ENCODE assay signal across 23 mouse cellular contexts in genomic region chr6:108126631-108127030, GRCm38 (mm10). TPM values are rescaled to one million over a fixed set of nuclear protein-coding genes. Genes with fewer than 3 reads are reported as not detected.
DNase-seq lines count a peak whose midpoint lies in the region; ATAC-seq and TF ChIP-seq lines count a peak whose summit lies in the region.
"Had no signal": no experiment of that assay in that cellular context is flagged by ENCODE, and none has a peak within 500 bp of the region (broad histone marks: within the 10 kb centered on the region; RNA-seq: fewer than 3 reads in every experiment).

No protein-coding gene starts in this region.

- H3K27ac ChIP-seq in heart, adult 2 months, result peak overlapping the region; percentile 58
- no peak overlapping the region for H3K27ac ChIP-seq in heart, embryonic 12.5 days (ENCODE audit: poor library complexity, severe bottlenecking)
- H3K27ac ChIP-seq: neural tube, embryonic 12.5 days; stomach, postnatal 0 days had no signal

- H3K36me3 ChIP-seq in heart, adult 2 months (ENCODE audit: control insufficient read depth, insufficient read depth, low read length), result no peaks in the 10 kb centered on the region
- no peaks in the 10 kb centered on the region for H3K36me3 ChIP-seq in heart, embryonic 12.5 days
- H3K36me3 ChIP-seq: forebrain, embryonic 12.5 days; neural tube, embryonic 12.5 days had no signal

- H3K4me2 ChIP-seq in heart, embryonic 12.5 days, result no peak overlapping the region
- H3K4me2 ChIP-seq: forebrain, embryonic 12.5 days; liver, embryonic 11.5 days; lung, embryonic 14.5 days; midbrain, embryonic 11.5 days; neural tube, embryonic 12.5 days had no signal

- H3K27me3 ChIP-seq in heart, adult 2 months (ENCODE audit: control insufficient read depth, insufficient read depth, low read length), result no peaks in the 10 kb centered on the region
- H3K27me3 ChIP-seq in heart, embryonic 12.5 days (replicated peaks), result no peaks in the 10 kb centered on the region
- H3K27me3 ChIP-seq: forebrain, embryonic 12.5 days; neural tube, embryonic 12.5 days had no signal

- H3K9me3 ChIP-seq in heart, embryonic 12.5 days (replicated peaks), result no peaks in the 10 kb centered on the region
- H3K9me3 ChIP-seq: forebrain, embryonic 12.5 days; neural tube, embryonic 12.5 days had no signal

- H3K9ac ChIP-seq in heart, adult 2 months (ENCODE audit: low read depth, low read length), result no peak overlapping the region
- H3K9ac ChIP-seq in heart, embryonic 12.5 days, result no peak overlapping the region
- H3K9ac ChIP-seq: forebrain, embryonic 12.5 days; lung, embryonic 14.5 days; neural tube, embryonic 12.5 days had no signal

- TF ChIP-seq EP300 in heart, adult 2 months (IDR thresholded peaks at IDR 0.05; ENCODE audit: insufficient read depth, low read depth, low read length), result no peak

- peak; percentile 22 for DNase-seq in cerebellum, adult 11-12 months
- no peak for DNase-seq in cerebellum, adult 8-10 months
- peak; percentile 32 to 59 for DNase-seq in heart, adult 2 months
- DNase-seq in cerebellum, adult 9-11 months, result peak; percentile 26
- DNase-seq in gonadal fat pad, adult 2 months (ENCODE audit: low read depth), result peak; percentile 26
- DNase-seq in thymus, postnatal 0 days (ENCODE audit: low spot score), result no peak
- DNase-seq in thymus, postnatal 14 days, result no peak
- DNase-seq: B cell, adult 2 months; gastrocnemius, postnatal 25 days; kidney, adult 8-10 months; kidney, postnatal 4 days; layer of hippocampus, postnatal 36 days; lung, embryonic 14.5 days; lung, postnatal 4 days; right cerebral cortex, postnatal 25 days; thymus, postnatal 25 days had no signal

- TF ChIP-seq CTCF in heart, adult 2 months (IDR thresholded peaks at IDR 0.05), result no peak

- no peak for TF ChIP-seq POLR2A in heart, adult 2 months (IDR thresholded peaks at IDR 0.05; ENCODE audit: insufficient read depth, low read depth, low read length)

- no peak overlapping the region for H3K4me3 ChIP-seq in heart, adult 2 months
- no peak overlapping the region for H3K4me3 ChIP-seq in heart, embryonic 12.5 days
- H3K4me3 ChIP-seq: forebrain, embryonic 12.5 days; neural tube, embryonic 12.5 days had no signal

- intact Hi-C loops in heart, adult 2 months (cut with DNase I), result no loop called here

- H3K79me2 ChIP-seq in heart, adult 2 months (replicated peaks; ENCODE audit: control insufficient read depth, insufficient read depth, low read length), result no peaks in the 10 kb centered on the region

- 70% methylated on average over 3 of the region's 3 CpGs for WGBS in heart, adult 2 months
- 83% methylated on average over 3 of the region's 3 CpGs for WGBS in heart, embryonic 12.5 days

- no peak for ATAC-seq in heart, embryonic 12.5 days (ENCODE audit: insufficient number of reproducible peaks, low FRiP score)
- ATAC-seq: hindbrain, embryonic 16.5 days had no signal

- H3K4me1 ChIP-seq in heart, adult 2 months (ENCODE audit: control insufficient read depth, insufficient read depth, low read length), result no peaks in the 10 kb centered on the region; the same call in 1 of the 2 replicates
- H3K4me1 ChIP-seq in heart, embryonic 12.5 days (replicated peaks), result peaks cover 2% of the 10 kb centered on the region; the same call in 1 of the 2 replicates
- H3K4me1 ChIP-seq: forebrain, embryonic 12.5 days; neural tube, embryonic 12.5 days had no signal

RNA-seq across cellular contexts. Expression of gene Sumf1, which starts 58.8 kb away (rescaled TPM):
- total RNA-seq in heart, adult 2 months (2021), result 10 to 100 TPM; 12.1 to 13.5 TPM
- polyA plus RNA-seq in heart, adult 2 months (2012; rRNA removed), result 11.0 and 11.8 TPM in 2 replicates
- polyA plus RNA-seq in heart, embryonic 12.5 days (2016; fragmentation: Nextera tagmentation; extraction: Ambion mirVana), result 24.6 and 25.2 TPM in 2 replicates
- 44.0 and 58.7 TPM in 2 replicates for polyA plus RNA-seq in gonadal fat pad, adult 2 months (2012; rRNA removed)
- 14.8 and 17.3 TPM in 2 replicates for polyA plus RNA-seq in thymus, postnatal 0 days (2015; fragmentation: Nextera tagmentation; extraction: Ambion mirVana)

Comparison
In these comparisons a context has a peak if more than half of its experiments do, and no peak if none do; other contexts are left out.
1. DNase-seq: peak in cerebellum, adult 11-12 months (single experiment), heart, adult 2 months (2 of 2), cerebellum, adult 9-11 months (single experiment) and gonadal fat pad, adult 2 months (single experiment); none in cerebellum, adult 8-10 months (single experiment), thymus, postnatal 0 days (single experiment) and thymus, postnatal 14 days (single experiment).